Mouse (Mus musculus) cortical plate, adult 2 months (tissue): Measurements from ENCODE around the gene Phkb.

Experiments
- CTCF ChIP-seq: fragments of 200-500 bp; IDR thresholded peaks from 2 replicates; pipeline ENCODE4 v1.5.1; 2011; ENCODE audit warnings: mild to moderate bottlenecking, control low read depth, low read length; ENCODE audit not compliant: insufficient read depth; ENCODE audit errors: extremely low read depth
- POLR2A ChIP-seq: fragments of 200-500 bp; IDR thresholded peaks from 2 replicates; pipeline ENCODE4 v1.6.1; 2011; ENCODE audit warnings: mild to moderate bottlenecking, low read length, control low read depth; ENCODE audit not compliant: insufficient read depth; ENCODE audit errors: extremely low read depth

DNA sequence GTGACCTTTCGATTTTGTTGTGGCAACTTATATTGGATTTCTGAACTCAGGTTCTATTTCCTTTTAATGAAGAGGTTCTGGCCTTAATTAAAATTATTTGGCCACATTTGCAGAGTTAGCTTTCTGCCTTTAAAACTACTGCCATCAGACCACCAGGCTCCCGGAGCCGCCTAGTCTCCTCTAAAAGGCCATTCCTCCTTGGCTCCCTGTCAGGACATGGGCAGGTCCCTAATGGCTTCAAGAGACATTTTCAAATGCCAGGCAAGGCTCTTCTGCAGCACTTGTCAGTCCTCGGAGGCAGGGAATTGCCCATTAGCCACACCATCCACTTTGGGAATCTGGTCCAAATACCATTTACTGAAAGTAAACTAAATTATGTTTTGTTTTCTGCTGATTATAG, 242.6 kb downstream of the Phkb start:
- no peak for TF ChIP-seq POLR2A
- no peak for TF ChIP-seq CTCF
